Mouse (Mus musculus) bone marrow, adult 2 months (tissue): ENCODE data around the gene Pcdh18.

ENCODE experiments used
- CTCF ChIP-seq: fragments of 200-500 bp; IDR thresholded peaks from 2 replicates; pipeline ENCODE4 v1.5.1; 2011; ENCODE audit warnings: low read length, control low read depth; ENCODE audit not compliant: control insufficient read depth, insufficient read depth
- POLR2A ChIP-seq: fragments of 200-500 bp; IDR thresholded peaks from 2 replicates; pipeline ENCODE4 v1.6.1; 2011; ENCODE audit warnings: low read depth, mild to moderate bottlenecking, control low read depth, low read length, borderline replicate concordance; ENCODE audit not compliant: control insufficient read depth

DNA sequence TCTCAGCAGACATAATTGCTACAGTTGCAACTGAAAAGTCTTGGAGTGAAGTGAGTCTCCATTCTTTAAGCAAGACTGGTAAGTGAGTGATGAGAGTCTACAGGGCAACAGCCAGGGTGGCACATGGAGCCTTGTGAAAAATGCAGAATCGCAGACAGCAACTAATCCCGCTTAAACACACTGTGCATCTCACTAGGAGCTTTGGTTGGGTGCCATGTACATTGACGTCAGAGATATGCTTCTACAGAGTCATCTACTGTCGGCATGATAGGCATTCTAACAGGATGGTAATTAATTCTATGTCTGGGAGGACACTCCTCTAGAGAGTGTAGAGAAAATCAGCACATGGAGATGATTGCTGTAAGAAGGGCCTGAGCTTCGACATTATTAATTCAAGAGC, 5.6 kb upstream of the Pcdh18 start:
- TF ChIP-seq POLR2A = no peak
- no peak for TF ChIP-seq CTCF
